Comparison of ENCODE assay signal across 8 mouse cellular contexts in the genomic region with DNA sequence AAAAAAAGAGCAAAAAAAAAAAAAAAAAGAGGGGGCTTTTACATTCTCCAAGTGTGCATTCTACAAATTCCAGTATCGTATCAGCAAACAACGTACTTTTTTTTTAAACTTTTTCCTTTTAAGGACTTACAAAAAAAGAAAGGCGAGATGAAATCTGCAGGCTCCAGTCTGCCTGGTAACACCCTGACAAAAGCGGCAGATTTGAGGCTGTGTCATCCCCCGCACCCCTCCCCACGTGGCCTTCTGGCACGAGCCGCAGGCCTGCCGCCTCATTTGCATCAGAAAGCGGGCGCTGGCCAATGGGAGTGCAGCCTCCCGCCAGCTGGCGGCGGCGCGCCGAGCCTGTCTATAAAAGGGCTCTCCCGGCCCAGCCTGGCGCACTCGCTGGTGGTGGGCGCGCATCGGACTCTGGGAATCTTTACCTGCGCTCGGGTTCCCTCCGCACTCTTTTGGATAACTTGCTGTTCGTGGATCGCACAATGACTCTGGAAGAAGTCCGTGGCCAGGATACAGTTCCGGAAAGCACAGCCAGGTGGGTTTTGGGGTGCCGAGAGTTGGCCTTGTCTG. TPM values are rescaled to one million over a fixed set of nuclear protein-coding genes. Genes with fewer than 3 reads are reported as not detected.
DNase-seq lines count a peak whose midpoint lies in the region; ATAC-seq lines count a peak whose summit lies in the region.

A gene (plus strand): TSS at position 378 of the 567 bp plus-strand sequence.

- peaks cover 32% of the 10 kb centered on the region for H3K4me1 ChIP-seq in embryonic facial prominence, embryonic 14.5 days (ENCODE audit: control insufficient read depth, insufficient read depth, low read length)
- H3K4me1 ChIP-seq in kidney, embryonic 14.5 days (ENCODE audit: control insufficient read depth, insufficient read depth, low read length), result peaks cover 48% of the 10 kb centered on the region
- peaks cover 64% of the 10 kb centered on the region for H3K4me1 ChIP-seq in limb, embryonic 15.5 days

- H3K36me3 ChIP-seq in embryonic facial prominence, embryonic 14.5 days (ENCODE audit: control insufficient read depth, insufficient read depth, low read length), result no peaks in the 10 kb centered on the region
- no peaks in the 10 kb centered on the region for H3K36me3 ChIP-seq in kidney, embryonic 14.5 days (ENCODE audit: control insufficient read depth, insufficient read depth, low read length)
- no peaks in the 10 kb centered on the region for H3K36me3 ChIP-seq in limb, embryonic 15.5 days

- under 1% methylated on average over 31 of the region's 31 CpGs for WGBS in embryonic facial prominence, embryonic 14.5 days
- under 1% methylated on average over 31 of the region's 31 CpGs for WGBS in kidney, embryonic 14.5 days
- WGBS in limb, embryonic 15.5 days, result under 1% methylated on average over 31 of the region's 31 CpGs

- DNase-seq in 3T3-L1 (ENCODE audit: low read depth, low spot score), result peak; percentile 96
- peak; percentile 90 to 91 for DNase-seq in adrenal gland, postnatal 4 days (ENCODE audit: low spot score in 2 of 2)
- peak; percentile 98 for DNase-seq in embryonic facial prominence, embryonic 14.5 days (ENCODE audit: low spot score)
- DNase-seq in heart, adult 8-10 months (ENCODE audit: low spot score), result peak; percentile 92
- peak; percentile 71 to 84 for DNase-seq in monocyte, adult 2 months (ENCODE audit: low read depth in 1 of 2, low spot score in 2 of 2)
- peak; percentile 94 to 95 for DNase-seq in spleen, postnatal 36 days (ENCODE audit: low spot score in 2 of 2)

- H3K4me2 ChIP-seq in embryonic facial prominence, embryonic 14.5 days (ENCODE audit: low read depth, low read length), result peak within 1 kb of the TSS; percentile 98
- H3K4me2 ChIP-seq in kidney, embryonic 14.5 days (replicated peaks; ENCODE audit: low read depth, low read length), result peak within 1 kb of the TSS; percentile 96
- peak within 1 kb of the TSS; percentile 99 for H3K4me2 ChIP-seq in limb, embryonic 15.5 days

- ATAC-seq in embryonic facial prominence, embryonic 14.5 days (ENCODE audit: low read depth), result peak; percentile 87
- ATAC-seq in kidney, embryonic 14.5 days (ENCODE audit: low FRiP score, low TSS enrichment), result peak; percentile 84
- peak; percentile 73 for ATAC-seq in limb, embryonic 15.5 days (ENCODE audit: insufficient number of reproducible peaks, low FRiP score, low TSS enrichment, low read depth)

- 0 out of 2 replicates have a peak, but pooled peaks cover 13% of the 10 kb centered on the region for H3K27me3 ChIP-seq in embryonic facial prominence, embryonic 14.5 days (replicated peaks; ENCODE audit: control insufficient read depth, insufficient read depth, low read length)
- no peaks in the 10 kb centered on the region; the same call in none of the 2 replicates for H3K27me3 ChIP-seq in kidney, embryonic 14.5 days (ENCODE audit: control insufficient read depth, insufficient read depth, low read length)
- H3K27me3 ChIP-seq in limb, embryonic 15.5 days, result peaks cover 5% of the 10 kb centered on the region; the same call in 1 of the 2 replicates

- H3K9me3 ChIP-seq in embryonic facial prominence, embryonic 14.5 days (ENCODE audit: control insufficient read depth, low read length), result no peaks in the 10 kb centered on the region
- no peaks in the 10 kb centered on the region for H3K9me3 ChIP-seq in kidney, embryonic 14.5 days (ENCODE audit: control insufficient read depth, low read length)
- no peaks in the 10 kb centered on the region for H3K9me3 ChIP-seq in limb, embryonic 15.5 days

- H3K27ac ChIP-seq in embryonic facial prominence, embryonic 14.5 days (replicated peaks; ENCODE audit: low read depth, low read length), result peak within 1 kb of the TSS; percentile 82
- peak within 1 kb of the TSS; percentile 66 for H3K27ac ChIP-seq in kidney, embryonic 14.5 days (ENCODE audit: low read depth, low read length)
- peak within 1 kb of the TSS; percentile 83 for H3K27ac ChIP-seq in limb, embryonic 15.5 days

- H3K9ac ChIP-seq in embryonic facial prominence, embryonic 14.5 days (ENCODE audit: low read depth, low read length), result peak within 1 kb of the TSS; percentile 78
- H3K9ac ChIP-seq in kidney, embryonic 14.5 days (ENCODE audit: low read depth, low read length), result peak within 1 kb of the TSS; percentile 70
- H3K9ac ChIP-seq in limb, embryonic 15.5 days, result peak within 1 kb of the TSS; percentile 62

- H3K4me3 ChIP-seq in embryonic facial prominence, embryonic 14.5 days (ENCODE audit: low read depth, low read length), result peak within 1 kb of the TSS; percentile 66
- peak within 1 kb of the TSS; percentile 46 for H3K4me3 ChIP-seq in kidney, embryonic 14.5 days (ENCODE audit: low read length)
- peak within 1 kb of the TSS; percentile 63 for H3K4me3 ChIP-seq in limb, embryonic 15.5 days

RNA-seq across cellular contexts. Expression of the gene that starts here (rescaled TPM):
- total RNA-seq in adrenal gland, postnatal 4 days (2021), result 10 to 100 TPM; 22.9 to 25.0 TPM
- 53.3 and 57.3 TPM in 2 replicates for polyA plus RNA-seq in embryonic facial prominence, embryonic 14.5 days (2014; fragmentation: Nextera tagmentation; extraction: Ambion mirVana)
- total RNA-seq in heart, adult 8-10 months (2022), result 10 to 100 TPM in 2 of 4 experiments, 1 to 10 TPM in 2; 8.6 to 18.9 (median 10.7) TPM
- polyA plus RNA-seq in kidney, embryonic 14.5 days (2014; fragmentation: Nextera tagmentation; extraction: Ambion mirVana), result 26.6 and 29.0 TPM in 2 replicates
- polyA plus RNA-seq in limb, embryonic 15.5 days (2015; fragmentation: Nextera tagmentation; extraction: Ambion mirVana), result 61.7 and 77.7 TPM in 2 replicates

Comparison
In these comparisons a context has a peak if more than half of its experiments do, and no peak if none do; other contexts are left out.
1. Peak in every context shown above with its lines: DNase-seq, ATAC-seq, H3K4me3 ChIP-seq and H3K27ac ChIP-seq.